Mouse (Mus musculus) ES-E14 (cell line): ENCODE data around the gene Serpinf2.

Experiments used
- HCFC1 ChIP-seq: IDR thresholded peaks from 2 replicates; pipeline ENCODE4 v1.6.1; 2012; ENCODE audit warnings: low read length, inconsistent platforms, borderline replicate concordance; ENCODE audit not compliant: insufficient read depth
- ZC3H11A ChIP-seq: IDR thresholded peaks from 2 replicates; pipeline ENCODE4 v1.6.1; 2012; ENCODE audit warnings: low read depth, mild to moderate bottlenecking, inconsistent platforms, low read length, borderline replicate concordance

DNA sequence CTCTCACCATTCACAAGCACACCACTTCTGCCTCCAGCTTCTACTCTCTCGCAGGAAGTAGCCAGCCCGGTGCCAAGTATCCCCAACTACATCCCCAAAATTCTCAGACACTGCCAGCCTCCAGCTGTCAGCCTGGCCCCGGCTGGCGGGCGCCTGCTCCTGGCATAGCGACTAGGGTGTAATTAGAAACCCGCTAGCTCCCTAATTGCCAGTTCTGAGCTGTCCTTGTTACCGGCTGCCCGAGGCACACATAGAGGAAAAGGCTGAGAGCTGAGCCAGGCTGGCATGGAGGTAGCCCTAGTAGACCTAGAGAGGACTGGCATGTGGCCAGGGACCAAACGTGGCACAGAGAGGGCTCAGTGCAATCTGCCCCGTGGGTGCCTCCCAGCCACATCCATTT, 8.1 kb downstream of the Serpinf2 start:
- TF ChIP-seq HCFC1 = no peak
- TF ChIP-seq ZC3H11A = no peak
